Mouse (Mus musculus) fat pad, adult 2 months (tissue): Measurements from ENCODE around the gene Ramp3.
"Not testable (repeated sequence)": the region's sequence is repeated elsewhere in the genome, so short reads cannot be mapped to it uniquely, and the experiment has no call there.

Experiments
- DNase-seq: peaks from one replicate; pipeline ENCODE4 v3.0.0-alpha.2; 2011; ENCODE audit warnings: low read depth, low spot score; ENCODE audit errors: extremely low read depth

Gene Ramp3

DNA sequence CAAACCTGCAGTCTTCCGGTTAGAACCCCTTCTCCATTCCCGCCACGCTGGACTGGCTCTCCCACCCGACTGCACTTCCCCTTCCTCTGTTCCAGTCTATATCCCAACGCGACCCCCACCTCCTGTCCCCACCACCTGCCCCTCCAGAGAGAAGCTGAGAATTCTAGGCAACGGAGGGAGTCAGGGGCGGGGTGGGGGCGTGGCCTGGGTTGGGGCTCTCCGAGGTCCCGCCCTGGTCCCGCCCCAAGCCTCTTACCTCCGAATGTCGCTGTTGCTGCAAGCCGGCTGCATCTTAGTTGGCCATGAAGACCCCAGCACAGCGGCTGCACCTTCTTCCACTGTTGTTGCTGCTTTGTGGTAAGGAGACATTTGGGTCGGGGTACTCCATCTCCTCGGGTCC lies at the start of gene Ramp3:
Ramp3 (plus strand) TSS at position 251 of the 400 bp plus-strand sequence.
- DNase-seq: no peak

DNA sequence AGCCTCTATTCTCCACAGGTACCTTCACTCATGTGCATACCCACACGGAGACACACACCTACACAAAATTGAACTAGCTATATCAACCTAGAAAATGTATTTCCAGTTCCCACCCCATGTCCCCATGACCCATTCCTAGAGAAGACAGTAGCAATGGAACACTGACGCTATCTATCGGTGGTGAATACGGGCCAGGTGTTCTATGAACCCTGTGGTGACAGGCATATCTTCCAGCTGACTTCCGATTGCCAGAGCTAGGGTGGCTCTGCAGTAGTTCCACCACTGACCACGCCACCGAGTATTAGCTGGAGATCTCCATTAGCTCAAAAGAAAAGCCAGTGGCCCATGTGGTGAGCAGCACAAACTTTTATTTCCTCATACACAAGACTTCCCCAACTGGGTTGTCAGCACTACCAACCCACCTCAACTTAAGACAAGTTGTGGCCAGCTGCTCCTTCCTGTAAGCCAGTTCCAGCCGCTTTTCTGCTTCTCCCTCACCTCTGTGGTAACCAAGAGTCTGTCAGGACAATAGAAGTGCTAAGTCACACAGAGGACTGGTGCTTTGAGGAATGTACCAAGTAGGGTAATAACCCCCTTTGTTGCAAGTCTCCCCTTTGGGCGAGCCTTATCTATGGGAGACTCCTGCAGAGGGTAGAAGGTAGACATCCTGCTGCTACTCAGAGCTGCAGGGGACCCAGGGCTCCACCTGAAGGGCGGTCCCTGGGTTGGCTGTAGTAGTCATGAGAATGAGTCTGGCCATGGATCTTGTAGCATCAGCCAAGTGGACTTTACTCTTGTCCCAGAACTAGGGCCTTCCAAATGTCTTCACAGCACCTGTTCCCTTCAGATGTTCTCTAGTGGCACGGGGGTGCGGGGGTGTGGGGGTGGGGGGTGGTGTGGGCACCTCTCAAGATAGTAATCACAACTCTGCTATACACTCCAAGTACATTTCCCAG lies 42.8 kb upstream of the Ramp3 start:
- DNase-seq: no peak

DNA sequence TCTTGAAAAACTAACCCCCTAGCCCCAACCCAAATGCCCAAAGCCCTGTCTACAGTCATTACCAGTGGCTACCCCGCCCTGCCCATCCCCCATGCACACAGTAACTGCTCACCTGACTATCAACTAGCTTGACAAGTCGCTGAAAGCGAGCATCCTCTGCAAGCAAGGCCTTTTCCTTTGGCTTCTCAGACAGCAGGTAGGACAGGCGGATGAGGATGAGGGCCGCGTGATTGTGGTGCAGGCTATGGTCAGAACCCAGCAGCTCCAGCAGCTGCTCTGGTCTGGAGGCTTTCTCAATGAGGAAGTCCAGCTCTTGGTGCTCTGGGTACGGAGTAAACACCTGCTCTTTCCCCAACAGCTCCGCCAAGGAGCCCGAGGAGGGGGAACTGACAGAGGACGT lies 34.6 kb upstream of the Ramp3 start:
- DNase-seq: no peak

DNA sequence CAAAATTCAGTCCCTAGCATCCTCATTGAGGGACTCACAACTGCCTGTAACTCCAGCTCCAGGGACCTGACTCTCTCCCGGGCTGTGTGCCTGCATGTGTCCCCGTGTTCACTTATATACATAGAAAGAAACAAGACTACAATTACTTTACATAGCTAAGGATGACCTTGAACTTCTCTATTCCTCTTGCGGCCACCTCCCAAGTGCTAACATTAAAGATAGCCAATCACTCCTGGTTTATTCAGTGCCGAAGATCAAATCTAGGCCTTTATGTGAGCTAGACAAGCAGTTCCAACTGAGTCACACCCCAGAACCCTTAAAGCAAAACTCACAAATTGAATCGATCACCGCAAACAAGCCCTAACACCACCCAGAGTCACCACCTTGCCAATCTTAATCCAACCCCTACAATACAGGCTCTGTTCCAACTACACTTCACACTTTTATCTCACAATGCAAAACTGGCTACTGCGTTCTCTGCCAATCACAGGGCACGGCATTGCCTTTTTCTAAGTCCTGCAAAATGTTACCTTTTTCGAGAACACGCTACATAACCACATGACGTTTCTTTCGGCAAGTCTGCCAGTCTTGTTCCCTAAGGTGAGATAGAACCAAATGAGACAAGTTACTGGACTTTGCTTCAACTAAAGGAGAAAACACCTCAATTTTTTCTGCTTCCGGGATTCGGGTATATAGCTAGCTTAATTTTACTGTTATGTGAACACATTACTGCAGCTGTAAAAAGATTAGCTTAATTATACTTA lies 33.5 kb upstream of the Ramp3 start:
- DNase-seq: peak; percentile 25

DNA sequence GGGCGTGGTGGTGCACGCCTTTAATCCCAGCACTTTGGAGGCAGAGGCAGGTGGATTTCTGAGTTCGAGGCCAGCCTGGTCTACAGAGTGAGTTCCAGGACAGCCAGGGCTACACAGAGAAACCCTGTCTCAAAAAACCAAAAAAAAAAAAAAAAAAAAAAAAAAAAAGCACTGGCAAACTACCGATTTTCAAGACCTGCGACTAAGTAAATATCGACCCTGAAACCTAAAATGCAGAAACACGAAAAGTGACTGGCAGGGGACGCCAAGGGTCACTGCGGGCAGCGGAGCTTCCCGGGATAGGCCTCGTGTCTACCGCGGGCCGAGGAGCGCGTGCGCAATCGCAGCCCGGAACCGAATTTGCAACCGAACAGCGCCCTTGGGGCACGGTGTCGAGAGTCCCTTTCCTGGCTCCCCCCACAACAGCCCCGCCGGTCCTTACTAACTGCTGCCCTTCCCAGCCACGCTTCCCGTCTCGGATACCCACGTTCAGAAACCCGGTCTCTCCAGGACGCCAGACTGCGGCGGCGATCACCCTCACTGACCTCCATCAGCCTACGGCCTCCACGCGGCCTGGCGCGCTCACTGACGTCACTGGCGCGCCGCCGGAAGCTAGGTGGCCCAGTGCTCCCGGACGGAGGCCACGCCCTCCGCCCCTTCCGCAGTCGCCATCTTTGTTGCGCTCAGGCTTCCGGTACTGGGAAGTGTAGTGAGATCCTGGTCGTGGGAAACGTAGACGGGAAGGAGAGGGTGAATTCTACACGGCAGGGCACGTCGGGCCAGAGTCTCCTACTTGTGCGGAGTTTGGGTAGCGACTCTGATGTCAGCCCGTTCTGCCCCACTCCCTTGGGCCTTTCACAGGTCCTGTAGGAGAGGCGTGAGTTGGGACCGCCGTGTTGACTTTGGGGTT lies 32.6 kb upstream of the Ramp3 start, which contains the start of gene Tbrg4:
Tbrg4 (minus strand) TSS at position 590 of the 910 bp plus-strand sequence.
- DNase-seq: peak; percentile 33

DNA sequence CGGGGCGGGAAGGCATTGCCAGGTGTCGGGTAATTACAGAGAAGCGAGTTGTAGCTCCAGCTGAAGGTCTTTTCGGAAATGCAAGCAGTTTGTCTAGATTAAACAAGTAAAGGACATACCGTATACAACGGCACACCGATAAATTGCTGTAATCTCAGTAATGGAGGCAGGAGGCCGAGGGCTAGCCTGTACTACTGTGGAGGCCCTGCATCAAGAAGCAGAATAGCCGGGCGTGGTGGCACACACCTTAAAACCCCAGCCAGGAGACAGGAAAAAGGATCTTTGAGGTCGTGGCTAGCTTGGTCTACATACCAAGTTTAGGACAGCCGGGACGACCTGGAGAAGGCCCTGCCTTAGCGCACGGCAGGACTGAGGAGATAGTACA lies 31.9 kb upstream of the Ramp3 start:
- DNase-seq: no peak

DNA sequence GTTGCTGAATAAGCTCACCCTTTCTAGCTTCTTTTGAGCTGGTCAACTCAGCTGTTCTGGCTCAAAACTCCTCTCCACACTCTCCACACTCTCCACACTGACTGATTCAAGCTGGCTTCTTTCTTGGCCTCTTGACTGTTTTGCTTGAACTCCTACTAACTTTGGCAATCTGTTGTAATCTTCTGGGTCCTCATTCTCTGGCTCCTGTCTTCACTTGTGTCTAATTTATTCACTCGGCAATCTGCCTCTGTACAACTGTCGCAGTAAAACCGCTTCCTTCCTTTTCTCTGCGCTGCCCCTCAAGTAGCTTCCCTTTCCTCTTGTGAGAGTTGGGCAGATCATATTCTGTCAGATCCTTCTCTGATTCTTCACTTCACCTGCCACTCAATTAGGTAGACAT lies 30.6 kb upstream of the Ramp3 start:
- DNase-seq: no peak

DNA sequence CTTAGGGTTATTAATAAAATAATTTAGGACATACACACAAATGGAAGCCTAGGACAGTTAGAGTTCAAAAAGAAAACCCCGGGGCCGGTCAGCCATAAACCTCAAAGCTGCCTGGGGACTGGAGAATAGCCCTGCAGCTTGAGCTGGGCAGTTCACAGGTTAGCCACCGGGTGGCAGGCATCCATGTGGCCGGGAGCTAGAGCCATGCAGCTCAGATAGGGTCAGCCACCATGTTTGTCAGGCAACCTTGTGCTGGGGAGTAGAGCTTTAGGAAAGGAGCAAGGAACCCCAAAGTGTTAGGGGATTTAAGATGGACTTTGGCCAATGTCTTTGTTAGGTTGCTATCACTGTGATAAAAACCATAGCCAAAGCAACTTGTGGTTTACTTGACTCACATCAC lies 29.8 kb upstream of the Ramp3 start:
- no peak for DNase-seq

DNA sequence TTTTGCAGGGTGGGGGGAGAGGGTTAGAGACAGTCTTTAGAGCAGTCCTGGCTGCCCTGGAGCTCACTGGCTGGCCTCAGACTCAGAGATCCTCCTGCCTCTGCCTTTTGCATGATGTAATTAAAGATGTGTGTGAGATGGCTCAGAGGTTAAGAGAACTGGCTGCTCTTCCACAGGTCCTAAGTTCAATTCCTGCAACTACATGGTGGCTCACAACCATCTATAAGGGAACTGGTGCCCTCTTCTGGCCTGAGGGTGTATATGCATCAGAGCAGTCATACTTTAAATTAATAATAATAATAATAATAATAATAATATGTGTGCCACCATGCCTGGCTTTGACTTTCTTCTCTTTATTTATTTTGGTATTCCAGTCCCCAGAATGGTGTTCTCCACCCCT lies 28.7 kb upstream of the Ramp3 start:
- no peak for DNase-seq

DNA sequence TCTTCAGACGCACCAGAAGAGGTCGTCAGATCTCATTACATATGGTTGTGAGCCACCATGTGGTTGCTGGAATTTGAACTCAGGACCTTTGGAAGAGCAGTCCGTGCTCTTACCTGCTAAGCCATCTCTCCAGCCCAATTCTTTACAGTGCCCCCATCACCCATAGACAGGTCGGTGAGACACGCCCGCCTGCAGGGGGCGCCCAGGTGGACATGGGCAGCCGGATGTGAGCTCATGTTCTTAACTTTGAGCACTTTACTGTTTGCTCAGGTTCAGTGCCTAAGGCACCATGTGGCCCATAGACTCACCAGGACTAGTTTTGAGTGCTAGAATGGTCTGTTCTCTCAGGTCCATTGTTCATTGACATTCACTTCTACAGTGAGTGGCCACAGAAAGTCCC lies 22.2 kb upstream of the Ramp3 start:
- no peak for DNase-seq

DNA sequence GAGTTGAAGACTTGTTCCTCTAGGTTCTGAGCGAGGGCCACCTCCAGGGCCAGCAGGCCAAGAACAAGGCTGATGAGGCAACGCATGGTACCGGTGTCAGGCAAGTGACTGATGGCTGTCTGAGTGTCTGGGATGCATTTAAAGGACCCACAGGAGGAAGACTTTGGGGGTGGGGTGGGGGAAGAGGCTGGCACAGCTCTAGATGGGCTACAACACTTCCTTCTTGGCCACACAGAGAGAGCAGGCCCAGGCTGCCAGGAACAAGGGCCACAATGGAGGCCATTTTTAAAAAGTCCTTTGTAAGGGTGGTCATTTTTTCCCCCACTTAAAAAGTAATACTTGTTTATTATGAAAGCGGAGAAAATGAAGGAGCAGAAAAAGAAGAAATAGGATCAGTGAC lies 19.8 kb upstream of the Ramp3 start, which contains the start of gene Wap:
Wap (minus strand) TSS at position 101 of the 400 bp plus-strand sequence.
- DNase-seq: no peak

DNA sequence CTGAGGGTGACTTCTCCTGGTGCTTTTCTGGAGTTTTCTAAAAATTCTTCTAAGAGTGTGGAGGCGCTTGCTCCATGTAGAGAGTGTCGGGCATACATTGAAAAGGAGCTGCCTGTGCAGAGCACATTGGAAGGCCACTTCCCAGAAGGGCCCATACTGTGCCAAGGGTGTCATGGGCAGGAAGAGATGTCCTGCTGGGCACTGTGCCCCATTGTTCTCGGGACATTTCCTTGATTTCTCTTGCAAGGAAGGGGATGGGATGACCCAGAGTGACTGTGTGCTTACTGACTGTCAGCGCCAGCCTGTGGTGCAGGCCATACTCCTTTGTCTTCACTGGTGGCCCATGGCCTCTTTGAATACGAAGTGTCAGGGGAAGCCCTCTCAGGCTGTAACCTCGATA lies 19.2 kb upstream of the Ramp3 start:
- DNase-seq: no peak

DNA sequence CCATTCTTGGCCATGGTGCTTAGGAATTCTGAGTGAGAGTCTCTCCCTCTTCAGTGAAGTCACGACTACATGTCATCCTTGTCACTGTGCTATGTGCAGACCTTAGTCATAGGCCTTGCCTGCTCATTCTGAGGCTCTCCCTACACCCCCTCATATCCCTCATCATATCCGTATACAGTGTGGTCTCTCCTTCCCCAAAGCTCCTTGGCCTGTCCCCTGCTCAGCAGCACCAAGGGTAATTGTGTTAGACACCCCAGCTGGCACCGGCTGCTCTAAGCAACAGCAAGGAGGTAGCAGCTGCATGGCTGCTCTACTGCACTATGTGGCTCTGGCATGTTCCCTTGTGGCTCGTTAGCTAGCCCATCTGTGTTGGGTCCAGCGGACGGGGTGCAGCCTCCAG lies 13.8 kb upstream of the Ramp3 start:
- DNase-seq: no peak

DNA sequence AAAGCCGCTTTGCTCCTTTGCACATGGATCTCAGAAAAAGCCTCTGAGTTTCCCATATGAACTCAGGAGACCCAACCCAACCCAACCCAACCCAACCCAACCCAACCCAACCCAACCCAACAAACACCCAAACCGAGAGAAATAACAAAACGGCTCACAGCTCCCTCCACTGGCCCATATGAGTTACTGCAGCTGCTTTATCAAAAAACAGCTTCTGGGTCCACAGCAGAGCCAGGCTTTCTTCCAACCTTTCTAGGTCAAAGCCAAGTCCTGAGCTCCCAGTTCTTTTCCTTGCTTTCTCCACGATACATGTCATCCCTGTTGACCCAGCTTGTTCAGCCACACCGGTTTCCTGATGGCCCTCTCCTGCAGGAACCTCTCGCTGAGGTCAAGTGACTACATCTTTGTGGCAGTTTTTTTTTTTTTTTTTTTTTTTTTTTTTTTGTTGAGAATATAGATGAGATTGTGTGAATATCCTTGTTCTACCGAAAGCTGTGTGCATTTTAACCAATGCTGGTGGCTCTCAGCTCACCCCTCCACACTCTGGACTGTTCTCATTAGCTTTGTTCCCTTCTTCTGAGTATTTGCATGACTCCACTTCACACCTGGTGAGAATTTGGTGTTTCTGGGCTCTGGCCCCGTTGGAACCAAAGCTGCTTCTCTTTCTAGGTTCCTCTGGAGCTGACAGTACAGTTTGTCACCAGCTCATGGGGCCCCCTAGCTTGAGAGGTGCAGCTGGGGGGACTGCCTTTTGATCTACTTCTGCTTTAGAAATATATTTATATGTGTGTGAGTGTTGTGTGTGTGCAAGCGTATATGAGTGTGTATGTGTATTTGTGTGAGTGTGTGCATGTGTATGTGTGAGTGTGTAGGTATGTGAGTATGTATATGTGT lies 10.2 kb upstream of the Ramp3 start:
- DNase-seq: no peak

DNA sequence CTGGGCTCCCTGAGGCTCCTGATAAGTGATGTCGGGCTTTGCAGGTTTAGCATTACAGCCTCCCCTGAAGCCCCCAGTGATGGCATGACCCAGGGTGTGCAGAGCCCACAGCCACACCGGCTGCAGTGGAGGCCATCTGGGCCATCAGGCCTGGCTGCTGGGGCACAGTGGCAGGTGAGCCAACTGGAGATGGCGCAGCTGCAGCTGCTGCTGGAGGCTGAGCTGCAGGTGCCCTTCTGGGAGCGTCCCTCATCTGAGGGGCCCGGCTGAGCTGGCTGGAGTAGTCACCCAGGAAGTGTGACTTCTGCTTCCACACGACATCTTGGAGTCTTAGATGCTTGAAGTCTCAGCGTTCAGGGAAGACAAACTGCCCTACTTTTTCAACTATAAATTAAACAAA lies 7.8 kb upstream of the Ramp3 start:
- no peak for DNase-seq

DNA sequence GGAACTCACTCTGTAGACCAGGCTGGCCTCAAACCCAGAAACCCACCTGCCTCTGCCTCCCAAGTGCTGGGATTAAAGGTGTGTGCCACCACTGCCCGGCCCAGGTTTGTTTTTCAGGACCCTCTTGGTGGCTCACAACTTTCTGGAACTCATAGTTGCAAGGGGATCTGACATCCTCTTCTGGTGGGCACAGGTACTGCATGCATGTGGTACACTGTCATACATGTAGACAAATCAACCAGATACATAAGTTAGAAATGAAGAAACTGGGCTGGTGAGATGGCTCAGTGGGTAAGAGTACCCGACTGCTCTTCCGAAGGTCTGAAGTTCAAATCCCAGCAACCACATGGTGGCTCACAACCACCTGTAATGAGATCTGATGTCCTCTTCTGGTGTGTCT lies 5.3 kb upstream of the Ramp3 start:
- not testable (repeated sequence) for DNase-seq

DNA sequence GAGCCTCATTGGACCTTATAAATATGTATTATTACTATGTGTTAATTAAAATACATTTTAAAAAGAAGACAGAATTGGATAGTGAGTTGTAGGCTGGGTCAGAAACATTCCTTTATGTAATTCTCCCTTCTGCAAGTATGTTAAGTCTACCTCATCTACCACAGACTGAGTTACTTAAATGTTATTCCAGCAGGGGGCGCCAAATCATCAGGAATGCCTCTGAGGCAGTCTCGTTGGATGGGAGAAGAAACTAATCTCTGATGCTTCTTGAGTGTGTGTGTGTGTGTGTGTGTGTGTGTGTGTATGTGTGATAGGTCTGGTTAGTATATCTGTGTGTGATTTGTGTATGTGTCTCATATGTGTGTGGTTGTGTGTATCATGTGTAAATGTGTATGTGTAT lies 3.4 kb upstream of the Ramp3 start:
- no peak for DNase-seq

DNA sequence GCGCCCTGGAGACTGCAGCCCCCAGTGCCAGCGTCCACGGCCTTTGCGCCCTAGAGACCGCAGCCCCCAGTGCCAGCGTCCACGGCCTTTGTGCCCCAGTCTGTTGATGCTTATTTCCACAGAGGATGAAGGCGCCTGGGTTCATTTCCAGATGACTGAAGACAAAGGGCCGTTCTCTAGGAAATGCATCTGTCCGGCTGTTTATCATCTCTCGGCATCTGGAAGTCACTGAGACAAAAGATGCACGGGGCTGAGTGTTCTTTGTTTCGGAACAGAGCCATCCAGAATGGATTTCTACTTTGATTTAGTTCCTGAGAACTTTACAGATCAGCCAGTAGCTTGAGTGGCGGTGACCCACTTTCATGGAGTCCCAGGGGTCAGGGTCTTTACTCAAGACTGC lies 2.9 kb downstream of the Ramp3 start:
- no peak for DNase-seq

DNA sequence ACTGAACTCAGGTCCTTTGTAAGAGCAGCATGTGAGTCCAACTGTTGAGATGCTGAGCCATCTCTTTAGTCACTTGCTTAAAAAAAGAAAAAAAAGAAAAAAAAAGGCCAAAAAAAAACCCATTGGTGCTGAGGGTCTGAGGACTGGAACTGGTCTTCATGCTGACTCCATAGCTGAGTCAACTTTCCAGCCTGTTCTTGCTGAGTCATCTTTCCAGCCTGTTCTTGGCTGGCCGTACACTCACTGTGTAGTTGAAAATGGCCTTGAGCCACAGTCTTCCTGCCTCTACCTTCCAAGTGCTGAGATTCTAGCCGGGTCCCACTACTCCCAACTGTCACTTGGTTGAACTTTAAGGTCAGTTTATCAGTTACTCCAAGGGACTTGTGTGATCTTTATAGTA lies 8.3 kb downstream of the Ramp3 start:
- no peak for DNase-seq

DNA sequence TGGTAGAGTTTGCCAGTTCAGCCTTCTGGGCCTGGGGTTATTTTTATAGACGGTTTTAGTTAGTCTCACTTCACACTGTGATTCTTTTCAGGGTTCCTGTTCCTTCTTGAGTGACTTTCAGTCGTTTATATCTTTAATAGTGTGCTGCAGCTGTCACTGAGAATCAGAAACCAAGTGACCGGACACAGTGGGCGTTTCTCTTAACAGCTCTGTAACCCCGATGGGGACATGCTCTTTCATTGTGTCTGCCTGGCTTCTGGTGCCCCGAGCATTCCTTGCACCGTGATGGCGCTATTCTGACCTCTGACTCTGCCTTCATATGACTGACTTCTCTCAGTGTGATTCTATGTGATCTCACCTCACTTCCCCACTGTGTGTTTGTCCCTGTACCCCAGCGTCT lies 10.7 kb downstream of the Ramp3 start:
- DNase-seq: no peak
